Mouse (Mus musculus): ENCODE results near the gene Tmem229a.

Gene Tmem229a

GRCm38 (mm10) chr6:24955946-24956585 is at the start of gene Tmem229a:
Tmem229a (minus strand) TSS chr6:24956297.
- no peak for DNase-seq (ENCODE audit: low read depth)

GRCm38 (mm10) chr6:24993754-24994153 is 37.7 kb upstream of the Tmem229a start:
- no peak for DNase-seq (ENCODE audit: low read depth)

GRCm38 (mm10) chr6:24989836-24990235 is 33.7 kb upstream of the Tmem229a start:
- DNase-seq (ENCODE audit: low read depth): no peak

- no peak for DNase-seq (ENCODE audit: low read depth)
These were observed 20.1 kb upstream of the Tmem229a start for GRCm38 (mm10) chr6:24976176-24976575.

GRCm38 (mm10) chr6:24968471-24969223 is 12.6 kb upstream of the Tmem229a start:
- DNase-seq (ENCODE audit: low read depth): no peak

- DNase-seq (ENCODE audit: low read depth): no peak
These were observed 11.6 kb upstream of the Tmem229a start for GRCm38 (mm10) chr6:24967726-24968125.

- no peak for DNase-seq (ENCODE audit: low read depth)
These were observed 10.0 kb upstream of the Tmem229a start for GRCm38 (mm10) chr6:24966010-24966682.

GRCm38 (mm10) chr6:24963754-24964153 is 7.7 kb upstream of the Tmem229a start:
- no peak for DNase-seq (ENCODE audit: low read depth)

- no peak for DNase-seq (ENCODE audit: low read depth)
These were observed 483 bp upstream of the Tmem229a start for GRCm38 (mm10) chr6:24956586-24956973.

GRCm38 (mm10) chr6:24955131-24955945 is 759 bp downstream of the Tmem229a start:
- DNase-seq (ENCODE audit: low read depth): no peak

- no peak for DNase-seq (ENCODE audit: low read depth)
These were observed 2.0 kb downstream of the Tmem229a start for GRCm38 (mm10) chr6:24954126-24954525.

GRCm38 (mm10) chr6:24952341-24952740 is 3.8 kb downstream of the Tmem229a start:
- no peak for DNase-seq (ENCODE audit: low read depth)

GRCm38 (mm10) chr6:24950669-24951068 is 5.4 kb downstream of the Tmem229a start:
- no peak for DNase-seq (ENCODE audit: low read depth)

GRCm38 (mm10) chr6:24925076-24925785 is 30.9 kb downstream of the Tmem229a start:
- no peak for DNase-seq (ENCODE audit: low read depth)

- no peak for DNase-seq (ENCODE audit: low read depth)
These were observed 42.5 kb downstream of the Tmem229a start for GRCm38 (mm10) chr6:24913591-24913990.

GRCm38 (mm10) chr6:24910728-24911105 is 45.4 kb downstream of the Tmem229a start:
- DNase-seq (ENCODE audit: low read depth): no peak

- no peak for DNase-seq (ENCODE audit: low read depth)
These were observed 45.9 kb downstream of the Tmem229a start for GRCm38 (mm10) chr6:24910016-24910727.

GRCm38 (mm10) chr6:24907824-24908223 is 48.3 kb downstream of the Tmem229a start:
- DNase-seq (ENCODE audit: low read depth): no peak

- no peak for DNase-seq (ENCODE audit: low read depth)
These were observed 51.0 kb downstream of the Tmem229a start for GRCm38 (mm10) chr6:24905101-24905500.

All from c-Kit-positive CD71-negative TER-119-negative erythroid progenitor cells, embryonic 14.5 days (primary cell).